Mouse (Mus musculus): ENCODE measurements around the gene Agl. TPM values are rescaled to one million over a fixed set of nuclear protein-coding genes. Genes with fewer than 3 reads are reported as not detected.

The Agl gene
- polyA plus RNA-seq, 1 experiment from 2014 or later, result 12.6 TPM

DNA sequence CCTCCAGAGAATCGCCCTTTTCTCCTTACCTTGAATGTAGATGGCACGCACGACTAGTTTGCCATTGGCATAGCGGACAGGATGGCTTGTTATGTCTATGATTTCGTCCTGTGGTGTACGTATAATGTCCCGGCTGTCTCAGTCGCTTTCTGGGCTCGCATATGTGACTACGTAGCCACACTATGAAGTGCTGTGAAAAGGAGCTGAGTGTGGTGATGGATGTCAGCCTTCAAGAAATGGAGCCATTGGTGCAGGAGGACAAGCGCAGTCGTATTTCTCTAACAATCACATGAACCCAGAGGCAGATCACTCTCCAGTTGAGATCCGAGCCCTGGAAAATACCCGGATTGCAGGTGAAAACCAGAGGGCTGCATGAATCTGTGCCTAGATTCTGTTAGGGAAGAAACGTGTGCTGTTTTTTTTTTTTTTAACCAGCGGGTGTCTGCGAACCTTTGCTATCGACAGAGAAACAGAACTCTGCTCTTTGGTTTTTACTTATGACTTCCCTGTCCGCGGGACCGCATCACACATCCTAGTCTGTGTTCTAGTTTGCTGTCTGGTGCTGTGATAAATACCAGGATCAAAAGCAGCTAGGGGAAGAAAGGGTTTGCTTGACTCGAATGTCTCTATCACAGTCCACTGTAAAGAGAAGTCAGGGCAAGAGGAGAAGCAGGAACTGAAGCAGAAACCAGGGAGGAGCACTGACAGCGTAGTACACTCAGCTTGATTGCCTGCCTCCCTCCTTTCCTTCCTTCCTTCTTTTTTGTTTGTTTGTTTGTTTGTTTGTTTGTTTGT is 28.9 kb upstream of the Agl start:
- Histone ChIP-seq H3K27ac (ENCODE audit: low read length) (no peak overlapping the region), H3K4me1 (ENCODE audit: control insufficient read depth, insufficient read depth, low read length) (peaks cover 4% of the 10 kb centered on the region; the same call in 1 of the 2 replicates), H3K4me3 (ENCODE audit: low read depth, low read length) (no peak overlapping the region), H3K4me2 (ENCODE audit: low read length) (no peak overlapping the region), H3K36me3 (ENCODE audit: control insufficient read depth, insufficient read depth, low read length) (no peaks in the 10 kb centered on the region), H3K9ac (ENCODE audit: low read depth, low read length) (no peak overlapping the region), H3K9me3 (replicated peaks; ENCODE audit: control insufficient read depth, low read length, poor library complexity, severe bottlenecking) (no peaks in the 10 kb centered on the region), H3K27me3 (ENCODE audit: control insufficient read depth, insufficient read depth, low read depth, low read length) (no peaks in the 10 kb centered on the region)
- WGBS, result 84% methylated on average over 23 of the region's 23 CpGs
- no peak; the same call in 1 of the 2 replicates for ATAC-seq

DNA sequence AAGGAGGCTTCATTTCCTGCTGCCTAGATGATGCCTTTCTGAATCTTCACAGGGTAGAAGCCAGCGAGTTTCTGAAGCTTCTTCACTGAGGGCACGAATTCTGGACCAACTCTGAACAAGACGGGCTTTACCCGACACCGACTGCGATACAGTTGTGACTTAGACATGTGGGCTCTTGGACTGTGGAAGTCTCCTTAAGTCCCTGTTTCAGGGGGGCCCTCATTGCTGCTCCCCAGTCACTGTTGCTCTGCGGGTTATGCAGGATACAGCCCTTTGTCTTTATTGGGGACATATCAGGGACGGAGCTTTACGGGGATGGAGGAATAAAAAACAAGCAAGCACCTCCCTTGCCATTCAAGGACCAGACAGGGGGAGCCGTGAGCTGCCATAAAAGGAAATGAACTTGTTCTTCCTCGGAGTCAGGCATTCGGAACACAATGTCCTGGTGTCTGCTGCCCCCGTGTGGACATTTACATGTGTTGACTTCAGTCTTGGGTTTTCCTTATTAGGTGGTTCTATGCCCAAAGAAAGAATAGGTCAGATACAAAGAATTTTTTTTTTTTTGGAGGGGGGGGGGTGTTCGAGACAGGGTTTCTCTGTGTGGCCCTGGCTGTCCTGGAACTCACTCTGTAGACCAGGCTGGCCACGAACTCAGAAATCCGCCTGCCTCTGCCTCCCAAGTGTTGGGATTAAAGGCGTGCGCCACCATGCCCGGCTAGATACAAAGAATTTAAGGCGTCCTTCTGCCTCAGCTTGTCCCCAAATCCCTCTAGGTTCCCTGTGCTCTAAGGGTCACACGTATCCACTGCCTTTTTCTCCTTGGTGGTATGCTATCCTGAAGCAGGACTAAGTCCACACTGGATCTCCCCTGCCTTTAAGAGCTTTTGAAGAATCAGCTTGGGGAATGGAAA is 28.1 kb upstream of the Agl start:
- Histone ChIP-seq H3K9me3 (replicated peaks; ENCODE audit: control insufficient read depth, low read length, poor library complexity, severe bottlenecking) (no peaks in the 10 kb centered on the region), H3K36me3 (ENCODE audit: control insufficient read depth, insufficient read depth, low read length) (no peaks in the 10 kb centered on the region), H3K4me2 (ENCODE audit: low read length) (peak overlapping the region; percentile 84), H3K4me1 (ENCODE audit: control insufficient read depth, insufficient read depth, low read length) (peaks cover 4% of the 10 kb centered on the region; the same call in 1 of the 2 replicates), H3K4me3 (ENCODE audit: low read depth, low read length) (peak overlapping the region; percentile 45), H3K27ac (ENCODE audit: low read length) (peak overlapping the region; percentile 55; the same call in 1 of the 2 replicates), H3K27me3 (ENCODE audit: control insufficient read depth, insufficient read depth, low read depth, low read length) (no peaks in the 10 kb centered on the region), H3K9ac (ENCODE audit: low read depth, low read length) (peak overlapping the region; percentile 70)
- WGBS, result 25% methylated on average over 21 of the region's 21 CpGs
- ATAC-seq, result peak; percentile 93

DNA sequence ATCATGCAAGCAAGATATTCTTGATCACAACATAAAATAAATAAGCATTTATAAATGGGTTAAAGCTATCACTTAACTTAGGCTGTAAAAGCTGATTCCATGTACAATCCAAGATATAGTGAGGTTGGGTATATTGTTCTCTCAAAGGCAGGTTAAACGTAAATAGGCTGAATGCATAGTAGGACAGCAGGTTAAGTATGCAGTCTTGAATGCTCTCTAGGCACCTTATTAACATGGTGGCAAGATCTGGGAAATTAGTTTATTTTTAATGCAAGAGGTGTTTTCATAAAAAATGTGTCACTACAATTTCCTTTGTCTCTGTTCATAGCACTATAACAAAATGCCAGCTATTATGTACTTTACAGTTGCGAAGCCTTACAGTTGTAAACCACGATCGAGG is 27.4 kb upstream of the Agl start:
- Histone ChIP-seq H3K27ac (ENCODE audit: low read length) (no peak overlapping the region), H3K9me3 (replicated peaks; ENCODE audit: control insufficient read depth, low read length, poor library complexity, severe bottlenecking) (no peaks in the 10 kb centered on the region), H3K9ac (ENCODE audit: low read depth, low read length) (peak overlapping the region; percentile 70; the same call in 1 of the 2 replicates), H3K36me3 (ENCODE audit: control insufficient read depth, insufficient read depth, low read length) (no peaks in the 10 kb centered on the region), H3K4me3 (ENCODE audit: low read depth, low read length) (peak overlapping the region; percentile 45; the same call in 1 of the 2 replicates), H3K4me2 (ENCODE audit: low read length) (peak overlapping the region; percentile 84), H3K4me1 (ENCODE audit: control insufficient read depth, insufficient read depth, low read length) (peaks cover 4% of the 10 kb centered on the region; the same call in 1 of the 2 replicates), H3K27me3 (ENCODE audit: control insufficient read depth, insufficient read depth, low read depth, low read length) (no peaks in the 10 kb centered on the region)
- 67% methylated on average over 4 of the region's 4 CpGs for WGBS
- no peak for ATAC-seq

DNA sequence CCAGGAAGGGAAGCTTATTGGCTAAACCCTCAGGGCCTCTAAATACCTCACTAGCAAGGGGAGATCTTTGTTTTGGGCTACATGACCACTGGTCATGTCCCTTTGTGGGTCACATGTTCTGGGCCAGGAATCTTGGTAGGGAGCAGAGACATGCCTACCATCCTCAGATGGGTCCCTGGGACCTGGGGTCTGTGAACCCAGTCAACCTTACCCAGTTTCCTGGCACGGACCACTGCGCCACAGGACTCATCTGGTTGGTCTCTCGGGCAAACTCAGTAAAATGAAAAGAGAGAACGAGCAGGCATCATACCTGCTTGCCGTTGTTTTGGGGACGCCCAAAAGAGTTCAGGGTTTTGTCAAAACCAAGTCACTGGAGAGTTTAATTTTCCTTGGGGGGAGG is 26.3 kb upstream of the Agl start:
- Histone ChIP-seq H3K27ac (ENCODE audit: low read length) (no peak overlapping the region), H3K9me3 (replicated peaks; ENCODE audit: control insufficient read depth, low read length, poor library complexity, severe bottlenecking) (no peaks in the 10 kb centered on the region), H3K9ac (ENCODE audit: low read depth, low read length) (no peak overlapping the region), H3K4me1 (ENCODE audit: control insufficient read depth, insufficient read depth, low read length) (peaks cover 4% of the 10 kb centered on the region; the same call in 1 of the 2 replicates), H3K4me3 (ENCODE audit: low read depth, low read length) (no peak overlapping the region), H3K36me3 (ENCODE audit: control insufficient read depth, insufficient read depth, low read length) (no peaks in the 10 kb centered on the region), H3K4me2 (ENCODE audit: low read length) (no peak overlapping the region), H3K27me3 (ENCODE audit: control insufficient read depth, insufficient read depth, low read depth, low read length) (no peaks in the 10 kb centered on the region)
- no peak for ATAC-seq
- 93% methylated on average over 6 of the region's 6 CpGs for WGBS

DNA sequence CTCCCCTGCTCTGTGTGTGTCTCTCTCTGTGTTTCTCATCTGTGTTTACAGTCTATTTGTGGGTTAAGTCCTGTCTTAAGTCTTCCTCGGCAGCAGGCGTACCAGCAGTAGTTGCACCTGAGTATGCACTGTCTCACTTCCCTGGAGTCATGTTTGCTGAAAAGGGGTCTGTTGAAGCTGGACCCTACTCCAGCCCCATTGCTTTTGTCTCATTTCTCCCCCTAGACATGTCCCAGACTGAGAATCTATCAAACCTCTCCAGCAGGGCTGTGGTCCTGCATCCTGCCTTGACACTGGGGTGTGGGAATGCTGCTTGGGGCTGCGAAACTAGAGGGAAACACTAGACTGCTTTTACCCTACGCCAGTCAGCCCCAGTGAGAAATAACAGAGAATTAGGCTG is 25.5 kb upstream of the Agl start:
- no peak overlapping the region for H3K4me3 ChIP-seq (ENCODE audit: low read depth, low read length)
- peaks cover 4% of the 10 kb centered on the region; the same call in 1 of the 2 replicates for H3K4me1 ChIP-seq (ENCODE audit: control insufficient read depth, insufficient read depth, low read length)
- WGBS, result 86% methylated on average over 4 of the region's 4 CpGs
- H3K4me2 ChIP-seq (ENCODE audit: low read length), result no peak overlapping the region
- no peak overlapping the region for H3K9ac ChIP-seq (ENCODE audit: low read depth, low read length)
- H3K9me3 ChIP-seq (replicated peaks; ENCODE audit: control insufficient read depth, low read length, poor library complexity, severe bottlenecking), result no peaks in the 10 kb centered on the region
- no peak for ATAC-seq
- H3K27me3 ChIP-seq (ENCODE audit: control insufficient read depth, insufficient read depth, low read depth, low read length), result no peaks in the 10 kb centered on the region
- H3K36me3 ChIP-seq (ENCODE audit: control insufficient read depth, insufficient read depth, low read length), result no peaks in the 10 kb centered on the region
- H3K27ac ChIP-seq (ENCODE audit: low read length), result no peak overlapping the region

DNA sequence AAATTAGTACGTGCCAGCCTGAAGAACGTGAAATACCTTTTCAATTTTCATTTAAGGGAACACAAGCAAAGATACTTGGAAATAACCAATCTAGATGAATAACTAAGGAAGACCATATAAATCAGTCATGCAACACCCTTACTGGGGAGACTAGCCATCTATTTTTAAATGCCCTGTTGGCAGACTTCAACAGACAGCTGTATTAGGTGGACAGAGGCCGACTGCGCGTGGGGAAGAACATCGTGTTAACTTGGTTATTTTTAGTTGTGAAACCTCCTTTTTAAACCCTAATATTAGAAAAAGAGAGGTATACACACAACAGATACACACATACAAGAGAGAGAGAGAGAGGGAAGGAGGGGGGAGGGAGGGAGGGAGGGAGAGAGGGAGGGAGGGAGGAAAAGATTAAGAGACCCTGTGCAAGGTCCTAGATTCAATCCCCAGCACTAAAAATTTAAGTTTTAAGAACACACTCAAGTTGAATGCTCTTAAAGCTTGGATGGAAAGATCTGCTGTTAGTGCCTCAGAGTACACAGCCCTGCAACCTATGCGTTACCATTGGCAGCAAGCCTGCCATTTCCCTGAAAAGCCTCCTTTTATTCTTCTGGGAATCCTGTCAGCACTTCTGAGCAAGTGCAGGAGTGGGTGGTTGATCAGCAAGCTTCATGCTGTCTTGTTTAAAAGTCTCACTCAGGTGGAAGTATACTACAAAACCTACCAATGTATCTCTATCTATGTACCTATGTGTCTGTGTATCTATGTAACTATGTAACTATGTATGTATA is 24.8 kb upstream of the Agl start:
- Histone ChIP-seq H3K9me3 (replicated peaks; ENCODE audit: control insufficient read depth, low read length, poor library complexity, severe bottlenecking) (no peaks in the 10 kb centered on the region), H3K4me2 (ENCODE audit: low read length) (no peak overlapping the region), H3K27me3 (ENCODE audit: control insufficient read depth, insufficient read depth, low read depth, low read length) (no peaks in the 10 kb centered on the region), H3K4me3 (ENCODE audit: low read depth, low read length) (no peak overlapping the region), H3K9ac (ENCODE audit: low read depth, low read length) (no peak overlapping the region), H3K27ac (ENCODE audit: low read length) (no peak overlapping the region), H3K36me3 (ENCODE audit: control insufficient read depth, insufficient read depth, low read length) (no peaks in the 10 kb centered on the region), H3K4me1 (ENCODE audit: control insufficient read depth, insufficient read depth, low read length) (peaks cover 4% of the 10 kb centered on the region; the same call in 1 of the 2 replicates)
- 89% methylated on average over 7 of the region's 7 CpGs for WGBS
- no peak for ATAC-seq

DNA sequence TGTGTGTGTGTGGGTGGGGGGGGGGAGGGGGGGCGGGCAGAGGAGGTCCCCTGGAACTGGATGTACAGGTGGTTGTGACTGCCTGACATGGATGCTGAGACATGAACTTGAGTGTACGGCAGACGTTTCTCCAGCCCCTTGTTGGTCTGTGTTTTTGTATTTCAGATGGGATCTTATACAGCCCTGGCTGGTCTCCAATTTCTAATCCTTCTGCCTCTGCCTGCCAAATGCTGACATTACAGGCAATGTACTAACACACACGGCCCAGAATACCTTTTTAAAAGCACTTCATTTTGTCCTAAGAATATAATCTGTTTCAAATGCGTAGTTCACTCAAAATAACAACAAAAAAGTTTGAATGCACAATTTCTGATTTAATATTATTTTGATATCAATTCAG is 23.4 kb upstream of the Agl start:
- Histone ChIP-seq H3K4me1 (ENCODE audit: control insufficient read depth, insufficient read depth, low read length) (peaks cover 4% of the 10 kb centered on the region; the same call in 1 of the 2 replicates), H3K9me3 (replicated peaks; ENCODE audit: control insufficient read depth, low read length, poor library complexity, severe bottlenecking) (no peaks in the 10 kb centered on the region), H3K4me2 (ENCODE audit: low read length) (no peak overlapping the region), H3K27me3 (ENCODE audit: control insufficient read depth, insufficient read depth, low read depth, low read length) (no peaks in the 10 kb centered on the region), H3K27ac (ENCODE audit: low read length) (no peak overlapping the region), H3K36me3 (ENCODE audit: control insufficient read depth, insufficient read depth, low read length) (no peaks in the 10 kb centered on the region), H3K4me3 (ENCODE audit: low read depth, low read length) (no peak overlapping the region), H3K9ac (ENCODE audit: low read depth, low read length) (no peak overlapping the region)
- ATAC-seq, result no peak
- WGBS, result 75% methylated on average over 5 of the region's 5 CpGs

DNA sequence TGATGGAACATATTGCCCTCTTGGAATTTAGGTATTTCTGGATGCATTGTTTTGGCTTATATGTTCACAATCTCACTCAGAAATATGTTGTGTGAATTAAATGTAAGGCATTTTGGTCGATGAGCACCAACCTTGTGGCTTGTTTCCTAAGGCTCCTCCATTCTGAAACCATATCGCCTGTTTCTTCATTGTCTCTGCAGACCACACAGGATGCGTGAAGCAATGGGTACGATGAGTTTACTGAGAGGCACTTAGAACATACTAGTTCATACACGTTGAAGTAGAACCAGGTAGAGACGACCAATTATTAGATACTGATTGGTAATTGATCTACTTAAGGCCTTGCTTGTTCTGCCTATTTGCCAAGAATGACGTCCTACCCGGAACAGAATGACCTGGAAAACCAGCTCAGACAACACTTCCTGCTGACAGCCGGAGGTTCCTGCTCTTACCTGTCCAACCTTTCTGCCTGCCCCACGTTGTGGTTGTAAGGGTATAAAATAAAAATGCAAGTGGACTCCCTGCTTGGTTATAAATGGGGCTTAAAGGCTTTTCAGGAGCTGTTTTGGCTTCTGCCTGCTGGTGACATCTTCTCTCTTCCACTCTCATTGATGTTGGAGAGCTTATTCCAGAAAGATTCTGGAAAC is 21.4 kb upstream of the Agl start:
- Histone ChIP-seq H3K27me3 (ENCODE audit: control insufficient read depth, insufficient read depth, low read depth, low read length) (no peaks in the 10 kb centered on the region), H3K9ac (ENCODE audit: low read depth, low read length) (no peak overlapping the region), H3K36me3 (ENCODE audit: control insufficient read depth, insufficient read depth, low read length) (no peaks in the 10 kb centered on the region), H3K27ac (ENCODE audit: low read length) (no peak overlapping the region), H3K9me3 (replicated peaks; ENCODE audit: control insufficient read depth, low read length, poor library complexity, severe bottlenecking) (no peaks in the 10 kb centered on the region), H3K4me2 (ENCODE audit: low read length) (no peak overlapping the region), H3K4me1 (ENCODE audit: control insufficient read depth, insufficient read depth, low read length) (no peaks in the 10 kb centered on the region), H3K4me3 (ENCODE audit: low read depth, low read length) (no peak overlapping the region)
- ATAC-seq, result no peak
- 90% methylated on average over 10 of the region's 10 CpGs for WGBS

Measured in midbrain, embryonic 16.5 days (tissue).